Comparison of ENCODE assay signal across 8 mouse cellular contexts in the genomic region with DNA sequence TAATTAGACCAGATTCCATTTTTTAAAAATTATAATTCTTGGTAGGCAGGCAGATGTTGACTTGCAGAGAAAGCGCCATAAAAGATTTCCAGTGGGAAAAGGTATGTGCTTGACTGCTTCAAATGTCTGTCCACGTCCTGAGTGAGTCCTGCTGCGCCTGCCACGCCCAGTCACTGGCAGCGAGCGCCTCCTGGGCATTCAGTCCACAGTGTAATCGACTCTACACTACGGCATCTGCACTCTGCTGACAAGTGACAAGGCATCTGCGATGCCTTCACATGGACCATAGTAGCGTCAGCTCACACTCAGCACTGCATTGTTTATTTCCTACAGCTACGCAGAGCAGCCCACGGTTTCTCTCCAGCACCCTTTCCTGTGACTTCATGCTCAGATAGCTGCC. TPM values are rescaled to one million over a fixed set of nuclear protein-coding genes. Genes with fewer than 3 reads are reported as not detected.
DNase-seq lines count a peak whose midpoint lies in the region; ATAC-seq and TF ChIP-seq lines count a peak whose summit lies in the region.
"Not testable (repeated sequence)": the region's sequence is repeated elsewhere in the genome, so short reads cannot be mapped to it uniquely, and the experiment has no call there.

No protein-coding gene starts in this region.

- H3K4me2 ChIP-seq in heart, embryonic 16.5 days (ENCODE audit: low read depth, low read length); liver, embryonic 12.5 days; liver, embryonic 14.5 days (ENCODE audit: low read depth); liver, embryonic 16.5 days (ENCODE audit: low read depth, low read length): not testable (repeated sequence)

- H3K4me3 ChIP-seq in bone marrow, adult 2 months (replicated peaks; ENCODE audit: control insufficient read depth, low read depth, low read length); heart, embryonic 16.5 days (ENCODE audit: low read length); liver, embryonic 12.5 days; liver, embryonic 14.5 days (ENCODE audit: insufficient read depth in 1 of 2, low read depth in 2 of 2, low read length in 2 of 2); liver, embryonic 16.5 days (ENCODE audit: low read depth, low read length): not testable (repeated sequence)

- H3K9me3 ChIP-seq in heart, embryonic 16.5 days (replicated peaks; ENCODE audit: control insufficient read depth, low read length); liver, embryonic 12.5 days (replicated peaks); liver, embryonic 14.5 days (ENCODE audit: control insufficient read depth, low read length); liver, embryonic 16.5 days (replicated peaks; ENCODE audit: control insufficient read depth, low read length): not testable (repeated sequence)

- WGBS in bone marrow, adult 2 months = 76% methylated on average over 12 of the region's 12 CpGs
- WGBS in heart, embryonic 16.5 days = 39% methylated on average over 11 of the region's 12 CpGs
- 68% methylated on average over 12 of the region's 12 CpGs for WGBS in liver, embryonic 12.5 days (ENCODE audit: insufficient replicate concordance)
- 66% methylated on average over 11 of the region's 12 CpGs for WGBS in liver, embryonic 14.5 days (ENCODE audit: insufficient replicate concordance)
- WGBS in liver, embryonic 16.5 days (ENCODE audit: insufficient replicate concordance) = 65% methylated on average over 11 of the region's 12 CpGs

- DNase-seq in liver, embryonic 14.5 days (ENCODE audit: low read depth in 3 of 3, low spot score in 3 of 3) = not testable (repeated sequence)

- not testable (repeated sequence) for H3K36me3 ChIP-seq in heart, embryonic 16.5 days (ENCODE audit: control insufficient read depth, insufficient read depth); liver, embryonic 12.5 days; liver, embryonic 14.5 days (replicated peaks; ENCODE audit: control insufficient read depth, insufficient read depth, low read depth); liver, embryonic 16.5 days (ENCODE audit: control insufficient read depth, insufficient read depth)

- not testable (repeated sequence) for TF ChIP-seq POLR2A in bone marrow, adult 2 months (IDR thresholded peaks at IDR 0.05; ENCODE audit: borderline replicate concordance, control insufficient read depth, low read depth, low read length)

- H3K27me3 ChIP-seq in heart, embryonic 16.5 days (ENCODE audit: control insufficient read depth, insufficient read depth, low read length); liver, embryonic 12.5 days (replicated peaks); liver, embryonic 14.5 days (ENCODE audit: control insufficient read depth, insufficient read depth, low read length); liver, embryonic 16.5 days (ENCODE audit: control insufficient read depth, insufficient read depth, low read depth, low read length): not testable (repeated sequence)

- ATAC-seq in erythroblast, adult 5-6 weeks (replicated peaks; ENCODE audit: low FRiP score, poor library complexity, severe bottlenecking) = peak; percentile 85
- peak; percentile 67 for ATAC-seq in frontal cortex, adult (ENCODE audit: low TSS enrichment)
- peak; percentile 37; the same call in 1 of the 2 replicates for ATAC-seq in heart, embryonic 16.5 days (replicated peaks; ENCODE audit: extremely low read depth, insufficient read depth, low FRiP score)
- ATAC-seq in liver, embryonic 12.5 days = peak; percentile 43; the same call in 1 of the 2 replicates
- peak; percentile 25; the same call in 1 of the 2 replicates for ATAC-seq in liver, embryonic 14.5 days (ENCODE audit: insufficient read depth)
- ATAC-seq in liver, embryonic 16.5 days (ENCODE audit: low read depth) = peak; percentile 64
- ATAC-seq in megakaryocyte progenitor cell, adult 5-6 weeks (replicated peaks; ENCODE audit: poor library complexity) = peak; percentile 43

- not testable (repeated sequence) for TF ChIP-seq CTCF in bone marrow, adult 2 months (IDR thresholded peaks at IDR 0.05; ENCODE audit: control insufficient read depth, insufficient read depth, low read length); liver, embryonic 14.5 days (IDR thresholded peaks at IDR 0.05; ENCODE audit: low read depth)

- not testable (repeated sequence) for TF ChIP-seq EP300 in liver, embryonic 14.5 days (IDR thresholded peaks at IDR 0.05; ENCODE audit: low read depth)

- not testable (repeated sequence) for H3K4me1 ChIP-seq in bone marrow, adult 2 months (ENCODE audit: control insufficient read depth, insufficient read depth, low read length); heart, embryonic 16.5 days (ENCODE audit: control insufficient read depth, insufficient read depth, low read length)
- peaks cover 33% of the 10 kb centered on the region for H3K4me1 ChIP-seq in liver, embryonic 12.5 days
- H3K4me1 ChIP-seq in liver, embryonic 14.5 days (replicated peaks; ENCODE audit: control insufficient read depth in 2 of 2, insufficient read depth in 2 of 2, low read length in 1 of 2) = peaks cover 23 to 26% of the 10 kb centered on the region in 2 experiments
- peaks cover 21% of the 10 kb centered on the region for H3K4me1 ChIP-seq in liver, embryonic 16.5 days (ENCODE audit: control insufficient read depth, low read depth, low read length)

- not testable (repeated sequence) for H3K9ac ChIP-seq in heart, embryonic 16.5 days (ENCODE audit: low read length); liver, embryonic 12.5 days; liver, embryonic 14.5 days (replicated peaks); liver, embryonic 16.5 days (ENCODE audit: low read depth, low read length)

- H3K27ac ChIP-seq in bone marrow, adult 2 months (ENCODE audit: control insufficient read depth, insufficient read depth, low read depth, low read length, poor library complexity) = 0 out of 2 replicates have a peak overlapping the region, but pooled peaks have one; percentile 12
- H3K27ac ChIP-seq in heart, embryonic 16.5 days (ENCODE audit: low read length); liver, embryonic 12.5 days; liver, embryonic 14.5 days; liver, embryonic 16.5 days (ENCODE audit: low read length): not testable (repeated sequence)

RNA-seq across cellular contexts. Expression of a gene that starts 8.7 kb away (rescaled TPM):
- 97.7 and 133 TPM in 2 replicates for polyA plus RNA-seq in bone marrow, adult 2 months (2011; ENCODE audit: insufficient read depth, insufficient read length, low replicate concordance, missing spikeins)
- total RNA-seq in erythroblast, adult 5-6 weeks (2015; ENCODE audit: low replicate concordance) = 113 and 128 TPM in 2 replicates
- 52.7 and 64.4 TPM in 2 replicates for total RNA-seq in erythroblast, adult 5-6 weeks (2017; ENCODE audit: low replicate concordance)
- polyA plus RNA-seq in heart, embryonic 16.5 days (2015; fragmentation: Nextera tagmentation; extraction: Ambion mirVana) = 197 and 214 TPM in 2 replicates
- polyA plus RNA-seq in liver, embryonic 12.5 days (2016; fragmentation: Nextera tagmentation; extraction: Ambion mirVana) = 228 and 250 TPM in 2 replicates
- polyA plus RNA-seq in liver, embryonic 14.5 days (2012; rRNA removed) = 44.1 and 80.8 TPM in 2 replicates
- 177 and 189 TPM in 2 replicates for polyA plus RNA-seq in liver, embryonic 14.5 days (2014; fragmentation: Nextera tagmentation; extraction: Ambion mirVana)
- 110 and 126 TPM in 2 replicates for polyA plus RNA-seq in liver, embryonic 16.5 days (2015; fragmentation: Nextera tagmentation; extraction: Ambion mirVana)
- 397 and 412 TPM in 2 replicates for total RNA-seq in megakaryocyte progenitor cell, adult 5-6 weeks (2015)
- total RNA-seq in megakaryocyte progenitor cell, adult 5-6 weeks (2017) = 294 and 304 TPM in 2 replicates

Comparison
In these comparisons a context has a peak if more than half of its experiments do, and no peak if none do; other contexts are left out.
1. ATAC-seq: peak in every context shown above with its lines; median percentile 85 in erythroblast, adult 5-6 weeks; 67 in frontal cortex, adult; 64 in liver, embryonic 16.5 days; 43 in liver, embryonic 12.5 days; 43 in megakaryocyte progenitor cell, adult 5-6 weeks; 37 in heart, embryonic 16.5 days; 25 in liver, embryonic 14.5 days.